Mouse (Mus musculus) ovary, adult 18-20 months (tissue): ENCODE data around the gene Rbm17.
A peak's percentile ranks its signal among the peaks of the same experiment; 100 is the strongest.
"Not testable (repeated sequence)": the region's sequence is repeated elsewhere in the genome, so short reads cannot be mapped to it uniquely, and the experiment has no call there.

Source experiments
- DNase-seq: peaks from one replicate; pipeline ENCODE4 v3.0.0; 2022; ENCODE audit warnings: low spot score, mixed read lengths

Rbm17 gene

DNA sequence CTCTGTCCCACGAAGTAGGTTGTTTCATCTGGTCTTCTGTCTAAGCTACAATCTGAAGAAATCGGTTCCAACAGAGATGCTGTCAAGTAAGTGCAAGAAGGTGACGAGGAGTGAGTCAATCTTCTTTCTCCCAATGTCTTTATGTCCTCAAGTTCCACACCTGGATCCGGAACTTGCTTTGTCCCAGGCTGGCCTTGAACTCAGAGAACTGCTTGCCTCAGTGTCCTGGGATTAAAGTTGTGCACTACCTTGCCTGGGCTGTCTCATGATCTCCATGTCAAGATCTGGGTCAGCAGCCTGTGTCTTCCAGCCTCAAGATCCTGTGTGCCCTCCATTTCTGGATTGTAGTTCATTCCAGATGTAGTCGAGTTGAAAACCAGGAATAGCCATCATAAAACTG lies at the start of gene Rbm17:
TSS of gene Rbm17 (minus strand) at position 101 of the 400 bp plus-strand sequence.
- DNase-seq: no peak

DNA sequence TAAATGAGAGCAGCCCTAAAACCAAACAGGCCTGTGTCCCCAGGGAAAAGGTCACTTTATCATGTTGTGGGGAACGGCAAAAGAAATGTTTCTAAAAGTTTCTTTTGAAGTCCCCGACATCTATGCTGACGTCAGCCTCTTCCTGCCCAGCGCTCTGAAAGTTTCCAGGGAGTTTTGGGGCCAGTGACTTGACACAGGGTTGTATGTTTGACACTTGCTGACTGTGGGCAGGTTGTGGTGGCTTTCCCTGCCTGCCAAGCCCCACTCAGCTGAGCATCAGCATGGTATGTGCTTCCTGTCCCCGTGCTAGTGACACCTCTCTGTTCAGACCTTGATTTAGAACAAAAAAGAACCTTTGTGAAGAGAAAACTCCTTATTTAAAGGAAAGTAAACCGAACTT lies 49.4 kb upstream of the Rbm17 start:
- DNase-seq: no peak

- DNase-seq: no peak
These were observed 48.8 kb upstream of the Rbm17 start for GRCm38 (mm10) chr2:11652780-11653179.

DNA sequence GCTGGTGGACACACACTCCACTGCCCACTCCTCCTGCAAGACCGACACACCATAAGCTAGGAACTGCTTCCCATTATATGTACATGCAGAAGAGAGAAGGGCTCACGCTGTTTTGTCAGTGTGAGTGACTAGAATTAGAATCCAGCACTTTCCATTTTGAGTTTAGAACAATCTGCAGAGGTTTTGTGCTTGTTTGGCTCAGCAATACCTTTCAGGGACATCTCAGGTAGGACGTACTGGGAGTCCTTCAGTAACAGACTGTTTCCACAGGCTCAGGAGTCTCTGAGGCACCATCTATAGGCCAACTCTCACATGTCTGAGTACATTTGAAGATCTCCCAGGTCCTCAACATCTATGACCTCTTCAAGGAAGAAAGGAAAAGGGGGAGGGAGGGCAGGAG lies 48.2 kb upstream of the Rbm17 start:
- no peak for DNase-seq

DNA sequence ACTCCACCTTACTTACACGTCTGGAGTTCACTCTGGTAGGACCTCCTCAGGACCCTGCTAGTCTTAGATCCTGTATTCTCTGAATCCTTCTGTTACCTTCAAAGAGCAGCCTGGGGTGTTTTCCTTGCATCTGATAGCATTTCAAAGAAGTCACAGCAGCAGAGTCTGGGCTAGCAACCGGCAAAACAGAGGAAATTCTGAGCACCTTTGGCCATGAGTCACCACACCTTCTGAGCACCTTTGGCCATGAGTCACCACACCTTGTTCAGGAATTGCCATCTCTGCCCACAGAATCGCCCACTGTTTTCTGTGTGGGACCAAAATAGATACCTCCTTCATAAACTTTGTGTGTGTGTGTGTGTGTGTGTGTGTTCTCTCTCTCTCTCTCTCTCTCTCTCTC lies 47.5 kb upstream of the Rbm17 start:
- DNase-seq: no peak

GRCm38 (mm10) chr2:11645297-11645696 lies 41.3 kb upstream of the Rbm17 start:
- no peak for DNase-seq

DNA sequence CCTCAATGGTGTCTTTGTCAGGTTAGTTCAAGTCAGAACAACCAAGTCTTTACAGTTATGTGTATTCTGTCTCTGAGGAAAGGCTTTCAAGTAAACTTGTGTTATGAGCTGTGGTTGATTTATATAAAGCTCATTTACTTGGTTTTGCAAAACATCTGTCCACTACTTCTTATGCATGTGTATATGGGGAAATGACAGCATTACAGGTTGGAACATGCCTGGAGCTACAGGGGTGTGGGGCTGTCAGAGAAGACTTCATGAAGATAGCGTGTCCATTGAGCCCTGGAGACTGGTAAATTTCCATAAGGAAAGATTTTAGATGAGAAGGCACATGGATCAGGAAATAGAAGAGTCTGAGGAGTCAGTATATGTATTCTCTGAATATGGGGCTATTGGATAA lies 40.1 kb upstream of the Rbm17 start:
- no peak for DNase-seq

DNA sequence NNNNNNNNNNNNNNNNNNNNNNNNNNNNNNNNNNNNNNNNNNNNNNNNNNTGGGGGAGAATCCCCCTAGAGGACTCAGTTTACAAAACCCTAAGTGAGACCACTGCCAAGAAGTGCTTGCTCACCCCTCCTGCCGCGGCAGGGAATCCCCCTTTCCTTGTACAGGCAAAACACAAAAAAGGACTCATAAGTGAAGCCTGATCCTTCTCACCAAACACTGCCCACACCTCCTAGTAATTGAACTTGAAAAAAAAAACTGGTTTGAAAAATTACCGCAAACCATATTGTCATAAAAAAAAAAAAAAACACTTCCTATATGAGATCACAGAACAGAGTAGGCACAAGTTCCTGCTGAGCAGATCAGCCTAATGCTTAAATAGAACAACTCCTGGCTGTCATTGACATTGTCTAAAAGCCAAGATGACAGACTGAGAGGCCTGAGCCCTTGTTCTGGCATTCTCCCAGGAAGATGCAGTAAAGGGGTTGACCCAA lies 38.5 kb upstream of the Rbm17 start, which contains the start of gene Il2ra:
TSS of gene Il2ra (plus strand) at position 357 of the 491 bp plus-strand sequence.
- DNase-seq: no peak

- DNase-seq: no peak
These were observed 33.2 kb upstream of the Rbm17 start for GRCm38 (mm10) chr2:11637115-11637514.

- no peak for DNase-seq
These were observed 32.2 kb upstream of the Rbm17 start for GRCm38 (mm10) chr2:11636138-11636480.

- DNase-seq: no peak
These were observed 31.7 kb upstream of the Rbm17 start for GRCm38 (mm10) chr2:11635471-11636137.

DNA sequence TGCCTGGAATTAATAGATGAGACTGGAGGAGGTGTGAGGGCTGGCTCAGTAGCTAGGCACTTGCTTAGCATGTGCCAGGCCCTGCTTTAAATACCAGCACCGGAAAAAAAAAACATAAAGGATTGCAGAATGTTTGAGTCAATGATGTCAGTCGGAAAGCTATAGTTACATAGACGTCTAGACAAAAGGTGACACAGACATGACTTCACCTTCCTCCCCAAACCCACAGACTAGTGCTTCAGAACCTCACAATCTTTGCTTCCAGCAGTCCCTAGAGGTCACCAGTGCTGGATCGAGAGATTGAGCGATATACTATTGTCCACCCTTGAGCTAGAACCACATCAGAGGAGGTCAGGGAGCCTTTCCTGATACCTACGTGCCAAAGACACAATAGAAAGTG lies 31.1 kb upstream of the Rbm17 start:
- no peak for DNase-seq

DNA sequence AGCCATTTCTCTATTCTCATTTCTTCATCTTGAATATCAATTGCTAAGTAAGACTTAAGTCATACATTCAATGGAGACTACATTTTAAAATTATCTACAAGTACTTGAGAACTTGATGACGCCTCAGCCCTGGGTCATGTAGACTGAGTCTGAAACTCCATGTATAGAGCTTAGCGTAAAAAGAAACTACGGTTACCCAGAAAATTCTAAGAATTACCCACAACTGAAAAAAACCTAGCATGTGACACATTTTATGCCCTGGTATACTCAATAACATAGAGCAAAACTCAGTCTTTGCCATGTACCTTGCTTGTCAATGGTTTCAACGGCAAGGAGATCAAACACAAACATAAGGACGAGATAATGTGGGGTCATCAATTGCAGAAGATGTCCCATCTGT lies 21.9 kb upstream of the Rbm17 start, which contains the start of gene Gm17490:
TSS of gene Gm17490 (minus strand) at position 375 of the 400 bp plus-strand sequence.
- no peak for DNase-seq

GRCm38 (mm10) chr2:11623726-11624125 lies 19.8 kb upstream of the Rbm17 start:
- no peak for DNase-seq

DNA sequence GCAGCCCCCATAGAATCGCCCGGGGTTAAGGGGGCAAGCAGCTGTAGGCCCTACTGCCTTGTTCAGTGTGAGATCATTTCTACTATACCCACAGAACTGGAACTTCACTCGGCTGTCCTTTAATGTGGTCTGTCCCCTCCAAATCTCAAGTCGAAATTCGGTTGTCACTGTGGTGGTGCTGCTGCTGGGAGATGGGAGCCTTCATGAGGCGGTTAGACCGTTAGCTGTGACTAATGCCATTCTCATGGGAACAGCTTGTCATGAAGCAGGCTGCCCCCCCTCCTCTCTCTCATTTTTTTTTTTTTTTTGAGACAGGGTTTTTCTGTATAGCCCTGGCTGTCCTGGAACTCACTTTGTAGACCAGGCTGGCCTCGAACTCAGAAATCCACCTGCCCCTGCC lies 19.2 kb upstream of the Rbm17 start:
- no peak for DNase-seq

GRCm38 (mm10) chr2:11619598-11619997 lies 15.6 kb upstream of the Rbm17 start:
- no peak for DNase-seq

- no peak for DNase-seq
These were observed 12.9 kb upstream of the Rbm17 start for GRCm38 (mm10) chr2:11616846-11617245.

DNA sequence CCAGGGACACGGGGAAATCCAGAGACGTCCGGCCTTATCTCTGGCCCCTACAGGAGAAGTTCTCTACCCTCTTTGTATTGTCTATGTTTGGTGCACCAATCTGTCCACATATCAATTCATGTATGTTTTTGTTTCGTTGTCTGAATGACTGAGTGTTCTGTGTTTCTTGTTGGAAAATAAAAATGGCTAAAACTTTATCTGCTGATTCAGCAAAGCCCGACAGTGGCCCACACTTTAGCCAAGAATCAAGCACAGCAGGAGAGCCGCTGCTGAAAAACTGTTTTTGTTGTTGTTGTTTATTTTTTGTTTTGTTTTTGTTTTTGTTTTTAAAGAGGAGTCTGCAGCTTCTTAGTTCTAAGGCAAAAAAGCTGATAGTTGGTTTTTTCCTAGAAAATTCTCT lies 9.0 kb upstream of the Rbm17 start:
- not testable (repeated sequence) for DNase-seq

- DNase-seq: not testable (repeated sequence)
These were observed 2.8 kb upstream of the Rbm17 start for GRCm38 (mm10) chr2:11606718-11607117.

DNA sequence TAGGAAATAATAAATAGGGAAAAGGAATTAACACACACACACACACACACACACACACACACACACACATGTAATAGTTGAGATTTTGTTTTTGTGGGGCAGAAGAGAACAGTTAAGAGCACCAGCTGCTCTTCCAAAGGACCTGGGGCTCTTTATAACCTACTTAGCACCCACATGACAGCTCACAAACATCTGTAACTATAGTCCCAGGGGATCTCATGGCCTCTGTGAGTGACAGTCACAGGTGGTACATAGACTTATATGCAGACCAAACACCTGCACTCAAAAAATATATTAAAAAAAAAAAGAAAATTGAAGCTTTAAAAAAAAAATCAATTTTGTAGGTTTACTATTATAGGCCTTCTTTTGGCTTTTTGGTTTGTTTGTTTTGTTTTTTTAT lies 958 bp upstream of the Rbm17 start:
- no peak for DNase-seq

DNA sequence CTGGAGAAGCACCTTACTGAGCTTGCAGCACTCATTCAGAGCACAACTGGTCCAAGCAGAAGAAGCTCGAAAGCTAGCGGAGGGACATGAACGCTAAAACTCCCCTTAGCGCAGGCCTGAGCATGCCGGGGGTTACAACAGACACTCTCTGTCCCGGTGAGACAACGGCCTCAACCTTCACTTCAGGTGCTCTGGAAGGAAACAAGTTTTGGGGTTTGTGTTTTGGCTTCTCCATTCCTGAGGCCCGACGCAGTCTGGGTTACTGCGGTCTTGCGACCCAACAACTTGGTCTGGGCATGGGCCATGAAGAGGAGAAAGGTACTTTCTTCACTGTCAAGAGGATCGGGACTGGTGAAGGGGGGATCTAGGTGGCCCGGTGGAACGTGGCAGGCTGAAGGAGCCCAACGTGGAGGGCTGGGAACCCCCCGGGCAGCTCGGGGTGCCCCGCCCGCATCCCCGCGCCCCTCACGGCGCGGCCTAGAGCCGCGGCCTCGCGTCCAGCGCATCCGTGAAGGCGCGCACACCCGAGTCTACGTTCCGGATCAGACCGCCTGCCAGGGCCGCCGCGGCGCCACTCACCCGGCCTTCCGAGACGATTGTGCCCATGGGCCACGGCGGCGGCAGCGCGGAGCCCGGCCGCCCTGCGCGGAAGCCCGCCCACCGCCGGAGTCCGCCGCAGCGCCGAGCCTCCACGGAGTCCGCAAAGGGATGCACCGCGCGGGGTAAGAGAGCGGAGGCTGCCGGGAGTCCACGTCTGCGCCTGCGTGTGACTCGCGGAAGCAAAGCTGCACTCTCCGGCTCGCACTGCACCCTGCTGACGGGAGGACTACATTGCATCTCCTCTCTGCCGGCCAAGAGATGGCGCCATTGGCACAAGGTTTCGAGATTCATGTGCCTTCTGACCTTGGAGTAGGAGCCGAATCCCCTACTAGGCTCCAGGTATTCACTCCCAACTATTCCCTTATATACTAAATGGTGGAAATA lies 1.2 kb downstream of the Rbm17 start:
- peak; percentile 86 for DNase-seq

DNA sequence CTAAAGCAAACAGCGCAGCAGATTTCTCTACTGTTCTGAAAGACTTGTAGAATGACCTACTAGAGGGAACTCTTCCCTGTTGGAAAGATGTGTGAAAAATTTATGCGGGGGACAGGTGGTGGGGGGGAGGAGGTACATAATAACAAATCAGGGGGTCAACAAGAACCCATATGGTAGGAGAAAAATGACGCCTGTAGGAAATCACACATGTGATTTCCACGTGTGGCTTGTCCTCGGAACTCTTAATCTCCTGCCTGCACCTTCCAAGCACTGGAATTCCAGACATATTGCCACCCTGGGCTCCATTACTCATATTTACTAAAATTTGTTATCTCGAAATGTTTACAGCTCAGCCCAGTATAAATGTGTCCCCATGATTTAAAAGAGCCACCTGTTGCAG lies 2.2 kb downstream of the Rbm17 start:
- DNase-seq: no peak

- no peak for DNase-seq
These were observed 6.0 kb downstream of the Rbm17 start for GRCm38 (mm10) chr2:11597906-11598305.
